Mouse (Mus musculus): Measurements from ENCODE around the gene 1700067P10Rik.

DNA sequence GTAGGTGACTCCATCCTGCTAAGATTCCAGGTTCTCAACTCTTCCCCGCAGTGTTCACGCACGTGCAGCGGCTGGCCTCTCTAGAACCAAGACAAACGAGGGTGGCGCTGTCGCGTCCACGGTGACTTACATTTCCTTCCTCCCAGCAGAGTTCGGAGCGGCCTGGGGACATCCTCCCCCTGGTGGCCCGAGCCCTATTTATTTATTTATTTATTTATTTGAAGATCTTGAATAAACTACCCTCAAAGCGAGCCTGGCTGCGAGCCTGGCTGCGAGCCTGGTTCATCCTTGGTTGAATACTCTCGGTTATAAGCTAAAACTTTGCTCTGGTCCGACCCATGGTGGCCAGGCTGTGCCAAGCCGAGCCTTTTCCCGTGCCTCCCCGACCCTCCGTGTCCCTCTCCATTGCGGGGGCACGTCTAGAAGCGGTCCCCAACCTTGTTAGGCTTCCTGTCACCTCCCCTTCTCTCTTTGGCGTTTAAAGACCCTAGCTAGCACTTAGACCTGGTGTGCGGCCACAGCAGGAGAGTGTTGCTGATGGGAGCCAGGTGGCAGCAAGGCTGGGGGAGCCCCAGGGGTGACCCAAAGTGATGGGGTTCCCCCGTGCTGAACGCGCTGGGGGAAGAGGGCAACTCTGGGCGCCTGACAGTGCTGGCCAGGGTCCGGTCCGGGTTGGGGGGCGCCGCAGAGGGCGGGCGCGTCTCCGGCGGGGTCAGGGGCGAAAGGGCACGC, 8.1 kb downstream of the 1700067P10Rik start:
- TF ChIP-seq POLR2A (IDR thresholded peaks at IDR 0.05; ENCODE audit: extremely low read depth, insufficient read depth, low read length) = no peak
- TF ChIP-seq CTCF (IDR thresholded peaks at IDR 0.05; ENCODE audit: low read depth, low read length) = peak; percentile 50

Data from liver, adult 2 months (tissue).